Mouse (Mus musculus): ENCODE measurements around the gene Olfr1344.

Olfr1344 gene

GRCm38 (mm10) chr7:6486841-6487240 lies 48.4 kb downstream of the Olfr1344 start, which contains the start of gene Olfr5:
Gene Olfr5 (minus strand): TSS chr7:6486941.
- no peak for TF ChIP-seq GATA4 (IDR thresholded peaks at IDR 0.05; ENCODE audit: insufficient replicate concordance, low read length)
